Mouse (Mus musculus): ENCODE data around the gene Cdk10.
"Not testable (repeated sequence)": the region's sequence is repeated elsewhere in the genome, so short reads cannot be mapped to it uniquely, and the experiment has no call there.

Cdk10 gene

DNA sequence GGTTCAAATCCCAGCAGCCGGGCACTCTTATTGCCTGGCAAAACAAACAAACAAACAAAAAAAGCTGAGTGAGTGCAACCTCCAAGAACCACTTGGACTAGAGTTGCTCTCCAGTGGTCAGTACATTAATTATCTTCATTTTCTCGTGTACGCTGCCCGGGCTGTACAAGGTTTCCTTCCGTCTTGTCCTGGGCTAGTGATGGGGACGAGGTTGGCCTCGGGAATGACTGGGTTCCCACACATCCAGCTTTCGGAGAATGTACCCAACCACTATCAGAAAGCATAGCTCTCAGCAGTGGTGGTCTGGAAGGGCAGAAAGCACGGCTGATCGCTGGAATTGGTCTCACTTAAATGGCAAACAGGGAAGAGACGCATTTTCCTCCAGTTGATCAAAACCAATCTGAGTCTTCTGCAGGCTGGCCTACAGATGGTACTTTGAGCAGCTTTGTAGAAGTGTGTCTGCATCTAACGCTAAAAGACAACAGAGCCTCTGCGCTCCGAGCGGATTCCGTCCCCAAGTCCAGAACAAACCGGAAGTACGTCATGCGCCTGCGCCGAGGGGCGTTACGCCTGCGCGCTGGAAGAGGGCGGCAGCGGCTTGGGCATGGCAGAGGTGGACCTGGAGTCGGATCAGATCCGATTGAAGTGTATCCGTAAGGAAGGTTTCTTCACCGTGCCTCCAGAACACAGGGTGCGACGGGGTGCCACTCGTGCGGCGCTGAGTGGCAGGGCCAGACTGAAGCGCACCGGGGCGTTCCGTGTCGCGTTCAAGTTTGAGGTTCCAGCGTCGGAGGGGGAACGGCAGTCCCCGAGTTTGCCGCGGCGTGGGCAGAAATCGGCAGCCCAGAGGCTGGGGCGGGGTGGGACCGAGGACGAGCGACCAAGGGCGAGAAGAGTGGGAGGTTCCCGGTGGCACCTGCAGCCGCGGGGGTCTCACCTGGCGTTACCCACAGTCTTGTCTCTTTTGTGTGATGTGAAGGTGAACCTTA is at the start of gene Cdk10:
Gene Cdk10 (plus strand): TSS at position 565 of the 989 bp plus-strand sequence.
- no peak for DNase-seq (ENCODE audit: extremely low read depth, low read depth, low spot score)

GRCm38 (mm10) chr8:123181391-123181790 is 43.3 kb upstream of the Cdk10 start:
- peak; percentile 50 for DNase-seq (ENCODE audit: extremely low read depth, low read depth, low spot score)

GRCm38 (mm10) chr8:123185566-123186409 is 38.9 kb upstream of the Cdk10 start, which contains the start of gene Dpep1:
Gene Dpep1, plus strand, starts transcription at chr8:123186242.
- no peak for DNase-seq (ENCODE audit: extremely low read depth, low read depth, low spot score)

DNA sequence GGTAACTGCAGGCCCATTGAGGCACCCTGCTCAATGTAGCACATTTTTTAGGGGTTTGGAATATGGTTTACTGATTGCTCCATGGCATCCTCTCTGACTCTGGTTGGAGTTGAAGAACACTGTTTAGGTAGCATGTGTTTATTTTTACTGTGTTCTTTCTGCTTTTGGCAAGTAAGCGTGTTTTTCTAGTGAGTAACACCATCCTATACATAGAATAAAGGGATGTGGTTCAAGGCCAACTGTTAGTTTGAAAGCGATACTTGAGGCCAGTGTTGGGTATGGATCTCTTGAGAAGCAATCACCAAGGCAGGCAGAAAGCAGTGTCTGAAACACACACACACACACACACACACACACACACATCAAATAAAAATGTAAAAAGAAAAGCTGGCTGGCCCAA is 36.6 kb upstream of the Cdk10 start:
- no peak for DNase-seq (ENCODE audit: extremely low read depth, low read depth, low spot score)

DNA sequence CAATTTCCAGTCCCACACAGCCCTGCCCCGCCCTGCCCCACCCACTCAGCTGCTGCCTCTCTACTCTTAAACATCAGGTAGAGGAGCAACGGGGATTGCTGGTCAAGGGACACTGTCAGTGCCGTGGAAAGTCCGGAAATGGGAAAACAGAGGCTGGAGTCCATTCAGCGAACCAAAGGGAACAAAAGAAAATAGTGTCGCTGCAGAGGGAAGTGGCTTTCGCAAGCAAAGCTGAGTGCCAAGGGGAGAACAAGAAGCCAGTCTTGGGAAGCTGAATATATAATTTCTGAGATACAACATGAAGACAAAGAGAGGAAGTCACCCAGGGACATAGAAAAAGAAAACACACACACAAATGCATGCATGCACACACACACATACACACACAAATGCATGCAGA is 35.8 kb upstream of the Cdk10 start:
- DNase-seq (ENCODE audit: extremely low read depth, low read depth, low spot score) = no peak

DNA sequence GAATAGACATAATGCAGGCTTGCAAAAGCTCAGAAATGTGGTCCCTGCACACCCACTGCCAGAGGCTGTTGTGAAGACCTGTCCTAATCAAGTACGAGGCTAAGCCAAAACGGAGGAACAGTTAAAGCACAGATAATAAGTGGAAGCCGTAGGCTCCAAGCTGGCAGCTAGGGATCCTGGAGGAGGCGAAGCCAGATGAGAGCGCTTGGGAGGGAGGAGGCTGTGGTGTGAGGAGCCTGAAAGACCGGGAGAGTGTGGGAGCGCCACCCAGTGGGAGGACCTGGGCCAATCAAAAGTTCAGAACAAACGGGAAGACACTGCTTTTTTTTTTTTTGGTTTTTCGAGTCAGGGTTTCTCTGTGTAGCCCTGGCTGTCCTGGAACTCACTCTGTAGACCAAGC is 34.0 kb upstream of the Cdk10 start:
- peak; percentile 80 for DNase-seq (ENCODE audit: extremely low read depth, low read depth, low spot score)

- no peak for DNase-seq (ENCODE audit: extremely low read depth, low read depth, low spot score)
These were observed 32.7 kb upstream of the Cdk10 start for GRCm38 (mm10) chr8:123191908-123192307.

DNA sequence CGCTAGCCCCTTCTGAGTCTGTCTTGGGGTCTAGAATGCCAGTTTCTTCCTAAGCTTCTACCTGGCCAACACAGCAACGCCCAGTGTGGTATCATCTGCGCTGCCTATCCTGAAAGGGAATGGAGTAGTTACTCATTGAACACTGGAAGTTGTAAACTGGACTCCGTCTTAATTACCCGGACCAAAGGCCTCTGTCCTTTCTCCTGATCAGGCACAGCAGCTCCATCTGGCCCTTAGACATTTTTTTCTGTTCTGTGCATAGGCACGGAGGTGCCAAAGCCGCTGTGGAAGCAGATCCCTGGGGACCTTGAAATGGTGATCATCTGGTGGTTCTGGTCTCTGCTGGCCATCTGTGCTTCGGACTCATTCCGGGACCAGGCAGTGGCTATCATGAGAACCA is 30.9 kb upstream of the Cdk10 start:
- DNase-seq (ENCODE audit: extremely low read depth, low read depth, low spot score) = no peak

DNA sequence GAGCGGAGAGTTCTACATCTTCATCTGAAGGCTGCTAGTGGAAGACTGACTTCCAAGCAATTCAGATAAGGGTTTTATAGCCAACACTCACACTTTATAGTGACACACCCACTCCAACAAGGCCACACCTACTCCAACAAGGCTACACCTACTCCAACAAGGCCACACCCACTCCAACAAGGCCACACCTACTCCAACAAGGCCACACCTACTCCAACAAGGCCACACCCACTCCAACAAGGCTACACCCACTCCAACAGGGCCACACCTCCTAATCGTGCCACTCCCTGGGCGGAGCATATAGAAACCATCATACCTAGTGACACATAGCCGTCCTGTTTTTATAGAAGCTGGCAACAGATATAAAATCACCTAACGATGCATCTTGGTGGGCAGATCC is 27.6 kb upstream of the Cdk10 start:
- not testable (repeated sequence) for DNase-seq (ENCODE audit: extremely low read depth, low read depth, low spot score)

DNA sequence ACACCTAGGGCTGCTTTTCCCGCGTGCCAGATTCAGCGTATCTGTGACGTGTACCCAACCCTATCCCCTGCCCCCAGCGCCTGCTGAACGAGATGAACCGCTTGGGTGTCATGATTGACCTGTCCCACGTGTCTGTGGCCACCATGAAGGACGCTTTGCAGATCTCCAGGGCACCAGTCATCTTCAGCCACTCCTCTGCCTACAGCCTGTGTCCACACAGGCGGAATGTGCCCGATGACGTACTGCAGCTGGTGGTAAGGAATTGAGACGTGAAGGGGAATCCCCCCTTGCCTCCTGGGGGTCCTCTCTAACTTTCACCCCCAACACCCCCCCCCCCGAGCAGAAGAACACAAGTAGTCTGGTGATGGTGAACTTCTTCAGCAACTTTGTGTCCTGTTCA is 24.8 kb upstream of the Cdk10 start:
- no peak for DNase-seq (ENCODE audit: extremely low read depth, low read depth, low spot score)

GRCm38 (mm10) chr8:123202288-123202687 is 22.4 kb upstream of the Cdk10 start:
- no peak for DNase-seq (ENCODE audit: extremely low read depth, low read depth, low spot score)

- DNase-seq (ENCODE audit: extremely low read depth, low read depth, low spot score) = no peak
These were observed 21.1 kb upstream of the Cdk10 start for GRCm38 (mm10) chr8:123203571-123203970.

DNA sequence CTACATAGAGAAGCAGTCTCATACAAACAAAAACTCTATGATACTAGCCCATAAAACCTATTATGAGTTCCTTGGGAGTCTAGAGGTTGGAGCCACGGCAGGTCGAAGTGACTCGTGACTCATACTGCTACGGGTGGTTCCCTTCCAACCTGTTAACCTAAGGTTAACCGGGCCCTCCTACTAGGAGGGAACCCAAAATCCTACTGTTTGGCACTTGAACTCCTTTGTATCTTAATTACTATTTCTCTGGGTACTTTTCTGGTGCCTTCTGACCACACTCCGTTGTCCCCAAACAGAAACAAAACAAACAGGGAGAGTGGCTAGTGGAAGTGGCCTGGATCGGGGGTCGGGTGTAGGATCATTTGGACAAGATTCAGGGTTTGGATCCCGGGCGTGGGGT is 12.8 kb upstream of the Cdk10 start:
- DNase-seq (ENCODE audit: extremely low read depth, low read depth, low spot score) = no peak

GRCm38 (mm10) chr8:123212321-123213117 is 12.1 kb upstream of the Cdk10 start, which contains the start of the genes Chmp1a and Spata33:
Gene Chmp1a, minus strand, starts transcription at chr8:123212763.
Gene Spata33, plus strand, starts transcription at chr8:123212832.
- no peak for DNase-seq (ENCODE audit: extremely low read depth, low read depth, low spot score)

GRCm38 (mm10) chr8:123213118-123213772 is 11.4 kb upstream of the Cdk10 start:
- no peak for DNase-seq (ENCODE audit: extremely low read depth, low read depth, low spot score)

DNA sequence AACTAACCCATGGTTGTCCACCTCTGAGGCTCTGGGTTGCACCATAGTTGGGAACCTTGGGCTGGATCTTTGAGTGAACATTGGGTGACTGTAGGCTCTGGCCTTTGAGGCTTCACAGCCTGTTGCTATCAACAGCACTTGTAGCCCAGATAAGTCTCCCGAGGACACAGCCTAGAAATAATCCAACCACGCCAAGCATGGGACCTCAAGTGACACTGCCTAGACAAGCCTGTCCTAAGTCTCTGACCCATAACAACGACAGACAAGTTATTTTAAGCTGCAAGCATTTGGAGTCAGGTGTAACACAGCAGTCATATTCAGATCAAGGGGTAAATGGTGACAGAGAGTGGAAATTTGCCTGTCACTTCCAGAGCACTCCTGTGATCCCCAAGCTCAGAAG is 9.2 kb upstream of the Cdk10 start:
- DNase-seq (ENCODE audit: extremely low read depth, low read depth, low spot score) = no peak

GRCm38 (mm10) chr8:123220917-123221316 is 3.7 kb upstream of the Cdk10 start:
- DNase-seq (ENCODE audit: extremely low read depth, low read depth, low spot score) = no peak

- DNase-seq (ENCODE audit: extremely low read depth, low read depth, low spot score) = no peak
These were observed 3.8 kb downstream of the Cdk10 start for GRCm38 (mm10) chr8:123228416-123228815.

GRCm38 (mm10) chr8:123230326-123230725 is 5.7 kb downstream of the Cdk10 start:
- DNase-seq (ENCODE audit: extremely low read depth, low read depth, low spot score) = not testable (repeated sequence)

DNA sequence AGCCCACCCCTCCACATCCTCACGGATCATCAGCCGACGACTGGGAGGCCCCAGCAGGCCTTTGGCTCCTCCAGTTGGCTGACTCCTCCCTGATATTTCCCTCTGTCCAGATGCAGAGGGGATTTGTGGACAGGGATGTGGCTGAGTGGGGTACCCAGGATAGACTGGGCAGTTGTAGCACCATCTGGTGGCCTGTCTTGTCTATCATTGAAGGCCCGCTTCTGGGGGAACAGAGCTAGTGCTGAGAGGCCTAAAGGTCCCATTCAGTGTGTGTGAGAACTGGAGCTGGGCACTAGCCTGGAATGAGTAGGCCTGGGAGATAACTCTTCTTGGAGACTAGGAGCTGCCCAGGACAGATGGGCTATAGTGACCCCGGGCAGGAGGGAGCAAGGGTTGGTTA is 7.1 kb downstream of the Cdk10 start:
- DNase-seq (ENCODE audit: extremely low read depth, low read depth, low spot score) = no peak
